Mouse (Mus musculus): Measurements from ENCODE around the gene Ciao2b. TPM values are rescaled to one million over a fixed set of nuclear protein-coding genes. Genes with fewer than 3 reads are reported as not detected.

The Ciao2b gene
- polyA plus RNA-seq, 1 experiment = 180 TPM

DNA sequence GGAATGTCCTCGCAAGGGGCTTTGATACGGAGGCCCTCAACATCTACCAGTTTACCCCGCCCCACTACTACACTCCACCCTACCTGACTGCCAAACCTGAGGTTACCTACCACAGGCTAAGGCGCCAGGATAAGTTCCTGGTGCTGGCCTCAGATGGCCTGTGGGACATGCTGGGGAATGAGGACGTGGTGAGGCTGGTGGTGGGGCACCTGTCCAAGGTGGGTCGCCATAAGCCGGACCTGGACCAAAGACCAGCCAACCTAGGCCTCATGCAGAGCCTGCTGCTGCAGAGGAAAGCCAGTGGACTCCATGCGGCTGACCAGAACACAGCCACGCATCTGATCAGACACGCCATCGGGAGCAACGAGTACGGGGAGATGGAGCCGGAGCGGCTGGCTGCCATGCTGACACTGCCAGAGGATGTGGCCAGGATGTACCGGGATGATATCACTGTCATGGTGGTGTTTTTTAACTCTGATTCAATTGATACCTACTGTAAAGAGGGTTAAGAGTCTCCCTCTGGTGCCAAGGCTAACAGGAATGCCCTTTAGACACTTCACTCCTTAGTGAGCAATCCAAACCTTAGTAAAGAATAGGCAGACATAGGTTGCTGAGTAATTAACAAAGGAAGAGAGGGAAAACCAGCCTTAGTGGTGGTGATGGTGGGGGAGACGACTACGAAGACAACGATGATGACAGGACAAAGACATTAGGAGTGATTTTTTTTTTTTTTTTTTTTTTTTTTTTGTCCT, 47.0 kb downstream of the Ciao2b start:
- H3K27me3 ChIP-seq (ENCODE audit: control insufficient read depth, insufficient read depth, insufficient read length) = no peaks in the 10 kb centered on the region
- peaks cover 25% of the 10 kb centered on the region for H3K36me3 ChIP-seq (ENCODE audit: control insufficient read depth, insufficient read depth)
- H3K79me2 ChIP-seq (ENCODE audit: control insufficient read depth, insufficient read depth) = peaks cover 19% of the 10 kb centered on the region
- no peak overlapping the region for H3ac ChIP-seq (ENCODE audit: control insufficient read depth, insufficient read length, low read depth)
- TF ChIP-seq FOSL1 (IDR thresholded peaks at IDR 0.05; ENCODE audit: insufficient read depth, low read length, poor library complexity, severe bottlenecking) (no peak), CEBPB (IDR thresholded peaks at IDR 0.05; ENCODE audit: low read depth) (no peak), MAX (IDR thresholded peaks at IDR 0.05) (no peak), USF1 (IDR thresholded peaks at IDR 0.05; ENCODE audit: low read depth) (no peak), MYOG (IDR thresholded peaks at IDR 0.05; ENCODE audit: control insufficient read depth, extremely low read depth, insufficient read length) (no peak), MYOD1 (IDR thresholded peaks at IDR 0.05; ENCODE audit: control insufficient read depth, insufficient read length, low read depth) (no peak), CTCF (IDR thresholded peaks at IDR 0.05; ENCODE audit: control insufficient read depth, insufficient read depth, insufficient read length) (no peak)
- H3K4me3 ChIP-seq (ENCODE audit: insufficient read depth, poor library complexity, severe bottlenecking) = no peak overlapping the region
- peaks cover 8% of the 10 kb centered on the region for H3K79me3 ChIP-seq (ENCODE audit: low read depth)

DNA sequence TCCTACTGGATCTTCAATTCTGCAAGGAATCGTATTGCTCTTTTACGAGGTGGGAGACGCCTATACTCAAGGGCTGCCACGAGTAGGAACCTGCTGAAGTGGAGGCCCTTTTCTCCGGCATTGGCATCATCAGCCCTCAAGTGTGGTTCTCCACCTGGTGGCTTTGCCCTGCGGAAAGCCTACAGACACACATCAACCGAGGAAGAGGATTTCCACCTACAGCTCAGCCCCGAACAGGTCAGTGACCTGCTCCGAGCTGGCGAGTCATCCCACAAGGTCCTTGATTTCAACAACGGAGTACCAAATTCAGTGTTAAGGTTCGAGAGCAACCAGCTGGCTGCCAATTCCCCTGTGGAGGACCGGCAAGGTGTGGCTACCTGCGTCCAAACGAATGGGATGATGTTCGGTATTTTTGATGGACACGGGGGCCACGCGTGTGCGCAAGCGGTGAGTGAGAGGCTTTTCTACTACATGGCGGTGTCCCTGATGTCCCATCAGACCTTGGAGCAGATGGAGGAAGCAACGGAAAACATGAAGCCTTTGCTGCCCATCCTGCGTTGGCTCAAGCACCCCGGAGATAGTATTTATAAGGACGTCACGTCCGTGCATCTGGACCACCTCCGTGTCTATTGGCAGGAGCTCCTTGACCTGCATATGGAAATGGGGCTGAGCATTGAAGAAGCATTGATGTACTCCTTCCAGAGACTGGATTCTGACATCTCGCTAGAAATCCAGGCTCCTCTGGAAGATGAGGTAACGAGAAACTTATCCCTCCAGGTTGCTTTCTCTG, 48.0 kb downstream of the Ciao2b start:
- Histone ChIP-seq H3K79me2 (ENCODE audit: control insufficient read depth, insufficient read depth) (peaks cover 19% of the 10 kb centered on the region), H3K36me3 (ENCODE audit: control insufficient read depth, insufficient read depth) (peaks cover 25% of the 10 kb centered on the region), H3K79me3 (ENCODE audit: low read depth) (peaks cover 8% of the 10 kb centered on the region), H3K27me3 (ENCODE audit: control insufficient read depth, insufficient read depth, insufficient read length) (no peaks in the 10 kb centered on the region), H3ac (ENCODE audit: control insufficient read depth, insufficient read length, low read depth) (no peak overlapping the region), H3K4me3 (ENCODE audit: insufficient read depth, poor library complexity, severe bottlenecking) (no peak overlapping the region)
- TF ChIP-seq USF1 (IDR thresholded peaks at IDR 0.05; ENCODE audit: low read depth) = no peak
- no peak for TF ChIP-seq MAX (IDR thresholded peaks at IDR 0.05)
- TF ChIP-seq CEBPB (IDR thresholded peaks at IDR 0.05; ENCODE audit: low read depth) = no peak
- no peak for TF ChIP-seq CTCF (IDR thresholded peaks at IDR 0.05; ENCODE audit: control insufficient read depth, insufficient read depth, insufficient read length)
- no peak for TF ChIP-seq MYOD1 (IDR thresholded peaks at IDR 0.05; ENCODE audit: control insufficient read depth, insufficient read length, low read depth)
- TF ChIP-seq MYOG (IDR thresholded peaks at IDR 0.05; ENCODE audit: control insufficient read depth, extremely low read depth, insufficient read length) = no peak

DNA sequence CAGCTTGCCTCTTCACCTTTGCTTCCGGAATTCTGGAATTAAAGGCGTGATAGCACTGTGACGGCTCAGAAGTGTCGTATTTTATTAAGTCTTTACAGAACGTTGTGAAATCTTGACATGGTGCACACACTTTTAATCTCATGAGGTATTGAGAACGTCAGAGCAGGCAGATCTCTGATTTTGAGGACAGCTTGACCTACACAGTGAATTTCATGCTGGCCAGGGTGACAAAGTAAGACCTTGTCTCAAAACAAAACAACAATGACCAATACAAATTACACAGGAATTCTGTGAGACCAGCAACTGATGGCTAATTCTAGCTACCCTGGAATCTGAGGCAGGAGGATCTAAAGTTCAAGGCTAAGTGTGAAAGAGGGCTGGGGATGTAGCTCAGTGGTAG, 49.2 kb downstream of the Ciao2b start:
- H3K36me3 ChIP-seq (ENCODE audit: control insufficient read depth, insufficient read depth) = peaks cover 25% of the 10 kb centered on the region
- TF ChIP-seq CTCF (IDR thresholded peaks at IDR 0.05; ENCODE audit: control insufficient read depth, insufficient read depth, insufficient read length) = no peak
- no peak for TF ChIP-seq FOSL1 (IDR thresholded peaks at IDR 0.05; ENCODE audit: insufficient read depth, low read length, poor library complexity, severe bottlenecking)
- TF ChIP-seq MYOD1 (IDR thresholded peaks at IDR 0.05; ENCODE audit: control insufficient read depth, insufficient read length, low read depth) = no peak
- no peak for TF ChIP-seq MYOG (IDR thresholded peaks at IDR 0.05; ENCODE audit: control insufficient read depth, extremely low read depth, insufficient read length)
- TF ChIP-seq MAX (IDR thresholded peaks at IDR 0.05) = no peak
- no peak for TF ChIP-seq USF1 (IDR thresholded peaks at IDR 0.05; ENCODE audit: low read depth)
- no peak for TF ChIP-seq CEBPB (IDR thresholded peaks at IDR 0.05; ENCODE audit: low read depth)
- peaks cover 8% of the 10 kb centered on the region for H3K79me3 ChIP-seq (ENCODE audit: low read depth)
- no peak overlapping the region for H3K4me3 ChIP-seq (ENCODE audit: insufficient read depth, poor library complexity, severe bottlenecking)
- H3K27me3 ChIP-seq (ENCODE audit: control insufficient read depth, insufficient read depth, insufficient read length) = no peaks in the 10 kb centered on the region
- peaks cover 19% of the 10 kb centered on the region for H3K79me2 ChIP-seq (ENCODE audit: control insufficient read depth, insufficient read depth)
- no peak overlapping the region for H3ac ChIP-seq (ENCODE audit: control insufficient read depth, insufficient read length, low read depth)

DNA sequence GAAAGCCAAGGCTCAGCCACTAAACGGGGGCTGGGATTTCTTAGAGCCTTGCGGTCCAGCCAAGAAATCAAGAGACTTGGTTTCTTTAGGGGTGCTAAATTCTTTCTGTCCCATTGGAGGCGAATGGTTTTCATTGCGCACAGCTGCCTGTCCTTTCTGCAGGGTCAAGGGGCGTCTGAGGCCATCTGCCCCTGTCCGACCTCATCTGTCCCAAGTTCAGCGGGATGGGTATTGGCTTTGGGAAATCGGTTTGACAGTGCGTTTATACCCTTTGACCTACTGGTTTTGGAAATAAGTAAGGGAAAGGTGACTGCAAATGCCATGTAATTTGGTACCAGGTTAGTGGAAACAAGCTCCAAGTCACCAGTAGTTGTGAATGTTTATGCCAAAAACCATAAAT, 49.9 kb downstream of the Ciao2b start:
- peak overlapping the region; percentile 65 for H3ac ChIP-seq (ENCODE audit: control insufficient read depth, insufficient read length, low read depth)
- no peak for TF ChIP-seq CTCF (IDR thresholded peaks at IDR 0.05; ENCODE audit: control insufficient read depth, insufficient read depth, insufficient read length)
- no peak for TF ChIP-seq FOSL1 (IDR thresholded peaks at IDR 0.05; ENCODE audit: insufficient read depth, low read length, poor library complexity, severe bottlenecking)
- no peak for TF ChIP-seq MAX (IDR thresholded peaks at IDR 0.05)
- no peak for TF ChIP-seq MYOD1 (IDR thresholded peaks at IDR 0.05; ENCODE audit: control insufficient read depth, insufficient read length, low read depth)
- no peak for TF ChIP-seq MYOG (IDR thresholded peaks at IDR 0.05; ENCODE audit: control insufficient read depth, extremely low read depth, insufficient read length)
- TF ChIP-seq CEBPB (IDR thresholded peaks at IDR 0.05; ENCODE audit: low read depth) = no peak
- no peak for TF ChIP-seq USF1 (IDR thresholded peaks at IDR 0.05; ENCODE audit: low read depth)
- peaks cover 8% of the 10 kb centered on the region for H3K79me3 ChIP-seq (ENCODE audit: low read depth)
- peaks cover 19% of the 10 kb centered on the region for H3K79me2 ChIP-seq (ENCODE audit: control insufficient read depth, insufficient read depth)
- H3K27me3 ChIP-seq (ENCODE audit: control insufficient read depth, insufficient read depth, insufficient read length) = no peaks in the 10 kb centered on the region
- H3K4me3 ChIP-seq (ENCODE audit: insufficient read depth, poor library complexity, severe bottlenecking) = peak overlapping the region; percentile 59
- peaks cover 25% of the 10 kb centered on the region for H3K36me3 ChIP-seq (ENCODE audit: control insufficient read depth, insufficient read depth)

DNA sequence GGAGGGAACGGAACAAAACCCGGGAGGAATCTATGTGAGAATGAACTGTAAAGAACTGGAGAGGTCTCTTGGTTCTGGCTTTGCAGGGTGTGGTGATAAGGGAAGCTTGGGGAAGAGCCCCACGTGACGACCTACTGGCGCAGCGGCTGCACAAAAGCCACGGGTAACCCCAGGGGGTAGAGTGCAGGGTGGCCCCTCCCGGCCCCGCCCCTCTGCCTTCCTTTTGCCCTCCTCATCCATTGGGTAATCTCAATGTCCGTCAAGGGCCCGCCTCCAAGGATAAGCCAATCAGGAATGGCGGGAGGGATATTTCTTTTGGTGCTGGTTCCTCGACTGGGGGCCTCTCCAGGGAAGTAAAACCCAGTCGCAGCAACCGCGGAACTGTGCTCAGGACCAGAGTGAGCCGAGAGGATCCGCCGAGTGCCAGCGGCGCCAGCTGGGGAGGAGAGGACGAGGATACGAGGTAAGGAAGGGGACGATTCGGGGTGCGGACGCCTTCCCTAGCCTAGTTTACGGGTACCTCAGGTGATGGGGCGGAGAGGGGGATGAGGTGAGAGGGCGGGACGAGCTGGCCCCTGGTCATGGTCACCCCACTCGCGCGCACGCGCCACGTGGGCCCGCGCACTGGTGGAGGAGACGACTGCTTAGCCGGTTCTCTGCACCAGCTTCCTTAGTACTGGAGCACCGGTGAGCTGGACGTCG, 50.5 kb downstream of the Ciao2b start, which contains the start of gene Pdp2:
Gene Pdp2, plus strand, starts transcription at position 319 of the 702 bp plus-strand sequence.
- Histone ChIP-seq H3K79me2 (ENCODE audit: control insufficient read depth, insufficient read depth) (peaks cover 19% of the 10 kb centered on the region), H3K4me3 (ENCODE audit: insufficient read depth, poor library complexity, severe bottlenecking) (peak within 1 kb of the TSS; percentile 59), H3K27me3 (ENCODE audit: control insufficient read depth, insufficient read depth, insufficient read length) (no peaks in the 10 kb centered on the region), H3ac (ENCODE audit: control insufficient read depth, insufficient read length, low read depth) (peak within 1 kb of the TSS; percentile 65), H3K79me3 (ENCODE audit: low read depth) (peaks cover 8% of the 10 kb centered on the region), H3K36me3 (ENCODE audit: control insufficient read depth, insufficient read depth) (peaks cover 25% of the 10 kb centered on the region)
- TF ChIP-seq MAX (IDR thresholded peaks at IDR 0.05) (peak; percentile 61), USF1 (IDR thresholded peaks at IDR 0.05; ENCODE audit: low read depth) (peak; percentile 92), FOSL1 (IDR thresholded peaks at IDR 0.05; ENCODE audit: insufficient read depth, low read length, poor library complexity, severe bottlenecking) (no peak), MYOD1 (IDR thresholded peaks at IDR 0.05; ENCODE audit: control insufficient read depth, insufficient read length, low read depth) (no peak), CTCF (IDR thresholded peaks at IDR 0.05; ENCODE audit: control insufficient read depth, insufficient read depth, insufficient read length) (no peak), MYOG (IDR thresholded peaks at IDR 0.05; ENCODE audit: control insufficient read depth, extremely low read depth, insufficient read length) (no peak), CEBPB (IDR thresholded peaks at IDR 0.05; ENCODE audit: low read depth) (no peak)
